Mouse (Mus musculus) 3T3-L1 (cell line): Measurements from ENCODE around the gene Ankrd55.
A peak's percentile ranks its signal among the peaks of the same experiment; 100 is the strongest.

Experiments
- DNase-seq: peaks from one replicate; pipeline ENCODE4 v3.0.0-alpha.2; 2015; ENCODE audit warnings: low read depth, low spot score

Gene Ankrd55

GRCm38 (mm10) chr13:112293092-112293491 lies 4.8 kb downstream of the Ankrd55 start:
- no peak for DNase-seq

- DNase-seq: no peak
These were observed 6.2 kb downstream of the Ankrd55 start for GRCm38 (mm10) chr13:112294446-112294845.

GRCm38 (mm10) chr13:112297781-112298180 lies 9.5 kb downstream of the Ankrd55 start:
- DNase-seq: no peak

GRCm38 (mm10) chr13:112303429-112303828 lies 15.2 kb downstream of the Ankrd55 start:
- DNase-seq: no peak

GRCm38 (mm10) chr13:112308672-112309071 lies 20.4 kb downstream of the Ankrd55 start:
- DNase-seq: peak; percentile 81

- peak; percentile 66 for DNase-seq
These were observed 23.4 kb downstream of the Ankrd55 start for GRCm38 (mm10) chr13:112311611-112312010.

- no peak for DNase-seq
These were observed 27.2 kb downstream of the Ankrd55 start for GRCm38 (mm10) chr13:112315442-112315841.

- no peak for DNase-seq
These were observed 28.6 kb downstream of the Ankrd55 start for GRCm38 (mm10) chr13:112316622-112317482.

- DNase-seq: peak; percentile 87
These were observed 29.9 kb downstream of the Ankrd55 start for GRCm38 (mm10) chr13:112318124-112318523.

GRCm38 (mm10) chr13:112323591-112324266 lies 35.5 kb downstream of the Ankrd55 start:
- DNase-seq: no peak

GRCm38 (mm10) chr13:112325126-112325525 lies 36.9 kb downstream of the Ankrd55 start:
- no peak for DNase-seq

GRCm38 (mm10) chr13:112326403-112326802 lies 38.2 kb downstream of the Ankrd55 start:
- DNase-seq: no peak

GRCm38 (mm10) chr13:112326977-112327376 lies 38.7 kb downstream of the Ankrd55 start:
- DNase-seq: no peak

- no peak for DNase-seq
These were observed 39.3 kb downstream of the Ankrd55 start for GRCm38 (mm10) chr13:112327511-112327910.

- no peak for DNase-seq
These were observed 42.0 kb downstream of the Ankrd55 start for GRCm38 (mm10) chr13:112330257-112330656.

GRCm38 (mm10) chr13:112330919-112331681 lies 42.8 kb downstream of the Ankrd55 start:
- no peak for DNase-seq

GRCm38 (mm10) chr13:112331682-112332061 lies 43.4 kb downstream of the Ankrd55 start:
- no peak for DNase-seq

GRCm38 (mm10) chr13:112335531-112335930 lies 47.3 kb downstream of the Ankrd55 start:
- DNase-seq: no peak

- no peak for DNase-seq
These were observed 48.9 kb downstream of the Ankrd55 start for GRCm38 (mm10) chr13:112337146-112337545.

- DNase-seq: peak; percentile 95
These were observed 52.0 kb downstream of the Ankrd55 start for GRCm38 (mm10) chr13:112340205-112340604.

GRCm38 (mm10) chr13:112340761-112341160 lies 52.5 kb downstream of the Ankrd55 start:
- peak; percentile 89 for DNase-seq
